Mouse (Mus musculus) urinary bladder, postnatal 25 days (tissue): ENCODE results near the gene Brat1.
"Not testable (repeated sequence)": the region's sequence is repeated elsewhere in the genome, so short reads cannot be mapped to it uniquely, and the experiment has no call there.

Experiments
- DNase-seq: peaks from one replicate; pipeline ENCODE4 v3.0.0; 2022; ENCODE audit warnings: low spot score

The Brat1 gene

DNA sequence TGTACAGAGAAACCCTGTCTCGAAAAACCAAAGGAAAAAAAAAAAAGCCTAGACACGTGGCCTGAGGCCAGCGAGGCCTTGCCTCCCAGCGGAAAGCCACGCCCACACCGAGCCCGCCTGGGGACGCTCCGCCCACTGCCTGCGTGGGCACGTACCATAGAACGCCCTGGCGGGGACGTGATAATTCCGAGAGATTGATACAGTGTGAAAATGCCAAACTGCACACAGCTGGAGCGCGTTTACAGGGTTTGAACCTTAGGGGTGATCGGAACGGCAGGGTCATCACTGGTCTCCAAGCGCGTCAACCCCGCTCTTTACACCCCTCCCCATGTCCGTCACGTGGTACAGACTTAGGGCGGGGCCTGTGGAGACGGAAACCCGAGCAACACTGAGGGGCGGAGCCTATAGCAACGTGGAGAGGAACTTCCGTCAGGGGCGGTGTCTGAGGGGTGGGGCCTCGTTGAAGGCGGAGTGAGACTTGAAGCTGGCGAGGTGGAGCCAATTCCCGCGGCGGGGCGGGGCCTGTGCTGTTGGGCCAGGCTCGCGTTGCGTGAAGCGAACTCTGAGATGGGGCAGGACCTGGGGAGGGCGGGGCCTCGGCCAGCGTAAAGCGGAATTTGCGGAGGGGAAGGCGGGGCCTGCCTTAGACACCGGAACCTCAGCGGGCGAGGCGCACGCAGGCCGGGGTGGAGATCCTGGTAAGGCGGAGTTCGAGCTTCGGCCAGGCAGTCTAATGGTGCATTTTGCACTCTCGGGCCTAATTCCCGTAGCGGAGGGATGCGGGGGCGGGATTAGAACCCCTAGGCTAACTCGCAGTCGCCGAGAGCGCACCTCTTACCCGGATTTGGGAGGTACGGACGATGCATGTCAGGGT lies at the start of gene Brat1:
Gene Brat1, plus strand, starts transcription at position 634 of the 874 bp plus-strand sequence.
- DNase-seq: peak; percentile 98

- DNase-seq: no peak
Measured at GRCm38 (mm10) chr5:140659607-140660272, 45.1 kb upstream of the Brat1 start.

GRCm38 (mm10) chr5:140660398-140660797 lies 44.4 kb upstream of the Brat1 start:
- DNase-seq: no peak

DNA sequence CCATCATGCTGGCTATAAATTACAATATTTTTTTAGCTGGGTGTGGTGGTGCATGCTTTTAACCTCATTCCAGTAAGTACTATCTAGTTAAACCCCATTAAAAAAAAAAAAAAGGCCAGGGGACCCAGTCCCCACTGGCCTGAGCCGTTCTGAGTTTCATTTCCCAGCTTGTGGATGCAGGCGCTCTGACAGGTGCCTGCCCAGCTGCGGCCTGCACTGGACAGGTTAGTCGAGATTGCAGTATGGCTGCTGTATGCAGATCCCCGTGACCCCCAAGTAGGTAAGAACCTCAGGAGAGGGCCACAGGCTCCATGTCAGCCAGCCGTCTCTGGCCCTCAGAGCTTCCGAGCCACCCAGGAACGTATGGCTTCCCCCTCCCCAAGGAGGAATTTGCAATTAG lies 43.4 kb upstream of the Brat1 start:
- peak; percentile 23 for DNase-seq

GRCm38 (mm10) chr5:140661875-140662643 lies 42.8 kb upstream of the Brat1 start:
- DNase-seq: no peak

GRCm38 (mm10) chr5:140662741-140663592 lies 41.8 kb upstream of the Brat1 start:
- DNase-seq: no peak

DNA sequence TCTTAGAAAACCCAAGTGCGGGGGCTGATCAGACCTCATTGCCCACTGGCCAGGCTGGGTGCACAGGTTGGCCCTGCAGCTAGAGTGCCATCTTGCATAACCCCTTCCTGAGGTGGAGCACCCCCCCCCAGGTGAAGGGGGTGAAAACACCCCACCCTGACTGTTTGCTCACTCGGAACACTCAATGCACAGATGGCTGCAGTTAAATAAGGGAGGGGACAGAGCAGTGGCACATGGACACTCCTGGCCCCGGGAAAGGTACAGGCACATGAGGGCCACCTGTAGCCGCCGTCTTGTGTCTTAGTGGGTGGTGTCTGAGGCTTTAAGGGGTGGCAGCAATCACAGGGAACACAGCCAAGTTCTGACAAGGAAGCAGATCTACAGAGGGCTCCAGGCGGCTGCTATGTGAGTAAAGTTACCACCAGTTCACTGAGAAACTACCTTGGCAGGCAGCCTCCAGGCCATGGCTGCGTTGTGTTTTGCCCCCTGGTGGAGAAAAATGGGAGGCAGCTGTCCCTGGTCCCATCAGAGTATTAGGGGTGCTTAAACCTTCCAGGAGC lies 41.1 kb upstream of the Brat1 start:
- DNase-seq: peak; percentile 58

GRCm38 (mm10) chr5:140672115-140672514 lies 32.7 kb upstream of the Brat1 start:
- DNase-seq: no peak

- DNase-seq: not testable (repeated sequence)
Measured at GRCm38 (mm10) chr5:140672603-140673002, 32.2 kb upstream of the Brat1 start.

GRCm38 (mm10) chr5:140674036-140674435 lies 30.8 kb upstream of the Brat1 start:
- no peak for DNase-seq

DNA sequence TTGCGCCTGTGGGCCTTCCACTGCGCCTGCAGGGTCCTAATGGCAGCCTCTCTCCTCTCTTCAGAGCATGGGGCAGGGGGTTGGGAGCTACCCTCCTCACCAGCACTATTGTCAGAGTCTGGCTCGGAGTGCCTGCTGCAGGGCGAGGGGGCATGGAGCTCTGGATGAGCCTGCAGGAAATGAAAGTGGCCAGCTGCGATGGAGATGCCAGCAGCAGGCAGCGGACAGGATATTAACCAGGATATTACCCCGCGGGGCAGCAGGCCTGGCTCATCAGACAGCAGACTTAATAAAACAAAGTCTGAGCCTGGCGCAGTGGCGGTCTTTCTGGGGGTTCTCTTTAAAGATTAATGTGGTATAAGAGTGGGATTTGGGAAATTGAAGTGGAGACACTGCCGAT lies 29.7 kb upstream of the Brat1 start:
- no peak for DNase-seq

- no peak for DNase-seq
Measured at GRCm38 (mm10) chr5:140675640-140676039, 29.2 kb upstream of the Brat1 start.

- no peak for DNase-seq
Measured at GRCm38 (mm10) chr5:140677137-140677536, 27.7 kb upstream of the Brat1 start.

DNA sequence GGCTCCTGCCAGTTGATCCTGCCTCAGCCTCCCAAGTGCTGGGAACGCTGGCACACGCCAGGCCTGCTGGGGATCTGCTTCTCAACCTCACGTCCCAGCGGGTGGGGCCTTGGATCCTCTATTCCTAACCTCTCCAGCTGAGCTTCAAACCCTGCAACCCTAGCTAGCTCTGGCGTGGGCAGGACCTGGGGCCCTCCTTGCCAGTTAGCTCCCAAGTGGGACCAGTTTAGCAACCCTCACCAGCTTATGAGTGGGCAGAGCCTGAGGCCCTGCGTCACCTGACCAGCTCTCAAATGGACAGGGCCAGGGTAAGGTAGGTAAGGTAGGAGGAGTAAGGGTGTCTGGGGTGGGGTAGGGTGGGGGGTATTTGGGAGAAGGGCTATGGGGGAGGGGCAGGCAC lies 24.8 kb upstream of the Brat1 start:
- DNase-seq: no peak

DNA sequence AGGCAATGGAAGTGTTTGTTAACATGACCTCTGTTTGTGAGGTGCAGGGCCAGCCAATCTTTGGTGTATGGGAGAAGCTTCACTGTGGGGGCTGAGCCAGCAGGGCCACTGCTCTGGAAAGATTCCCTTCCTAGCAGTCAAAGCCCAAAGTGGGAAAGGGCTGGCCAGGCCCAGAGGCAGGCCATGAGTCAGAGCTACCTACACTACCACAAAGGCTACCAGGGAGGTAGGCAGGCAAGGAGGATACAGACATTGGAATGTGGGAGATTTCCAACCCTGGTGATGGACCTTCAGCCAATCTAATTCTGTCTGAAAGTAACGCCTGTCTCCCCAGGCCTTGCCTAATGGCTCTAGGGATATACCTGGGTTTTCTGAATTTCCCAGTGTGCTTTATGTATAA lies 23.9 kb upstream of the Brat1 start:
- DNase-seq: no peak

DNA sequence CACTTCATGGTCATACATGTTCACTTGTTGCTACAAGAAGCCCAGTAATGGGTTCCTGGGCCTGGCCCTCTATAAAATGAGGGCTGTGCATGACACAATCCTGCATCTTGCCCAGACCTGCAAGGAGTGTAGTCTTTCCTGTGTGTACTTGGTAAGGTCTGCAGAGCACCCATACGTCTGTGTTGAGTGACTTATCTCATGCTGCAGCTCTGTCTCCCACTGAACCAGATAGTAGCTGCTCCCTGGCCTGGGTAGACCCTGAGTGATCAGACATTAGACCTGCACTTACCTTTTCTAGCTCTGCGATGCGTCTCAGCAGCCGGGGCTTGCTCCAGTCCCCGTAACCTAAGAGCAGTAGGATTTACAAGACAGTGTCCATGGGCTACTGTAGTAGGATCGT lies 22.7 kb upstream of the Brat1 start:
- no peak for DNase-seq

- DNase-seq: no peak
Measured at GRCm38 (mm10) chr5:140684343-140685148, 20.3 kb upstream of the Brat1 start.

DNA sequence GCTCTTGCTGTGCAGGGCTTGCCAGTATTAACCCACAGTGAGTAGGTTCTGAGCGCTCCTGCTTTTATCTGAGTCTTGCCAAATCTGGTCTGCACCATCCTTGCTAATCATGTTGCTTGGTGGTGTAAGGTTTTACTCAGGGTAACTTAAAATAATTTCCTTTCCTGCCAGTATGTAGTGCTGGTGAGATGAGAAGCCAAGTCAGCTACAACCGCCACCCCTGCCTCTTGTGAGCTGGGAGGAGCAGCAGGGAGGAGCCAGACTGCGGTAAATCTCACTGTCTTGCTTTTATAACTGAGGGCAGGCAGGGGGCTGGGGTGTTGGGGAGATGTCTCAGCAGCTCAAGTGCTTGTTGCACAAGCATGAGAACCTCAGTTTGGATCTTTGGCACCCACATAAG lies 16.4 kb upstream of the Brat1 start:
- DNase-seq: no peak

GRCm38 (mm10) chr5:140695987-140696386 lies 8.8 kb upstream of the Brat1 start:
- no peak for DNase-seq

GRCm38 (mm10) chr5:140699776-140700175 lies 5.0 kb upstream of the Brat1 start:
- no peak for DNase-seq
